Mouse (Mus musculus) cerebellum, adult (tissue): ENCODE measurements around the gene Lmna.
A peak's percentile ranks its signal among the peaks of the same experiment; 100 is the strongest.

Experiments
- ATAC-seq: cut with Nextera tagmentation; 2 replicates; pipeline ENCODE4 v1.9.2; 2017; ENCODE audit warnings: mild to moderate bottlenecking, moderate library complexity, mixed read lengths; ENCODE audit not compliant: insufficient number of reproducible peaks, low FRiP score, low TSS enrichment

Gene Lmna

DNA sequence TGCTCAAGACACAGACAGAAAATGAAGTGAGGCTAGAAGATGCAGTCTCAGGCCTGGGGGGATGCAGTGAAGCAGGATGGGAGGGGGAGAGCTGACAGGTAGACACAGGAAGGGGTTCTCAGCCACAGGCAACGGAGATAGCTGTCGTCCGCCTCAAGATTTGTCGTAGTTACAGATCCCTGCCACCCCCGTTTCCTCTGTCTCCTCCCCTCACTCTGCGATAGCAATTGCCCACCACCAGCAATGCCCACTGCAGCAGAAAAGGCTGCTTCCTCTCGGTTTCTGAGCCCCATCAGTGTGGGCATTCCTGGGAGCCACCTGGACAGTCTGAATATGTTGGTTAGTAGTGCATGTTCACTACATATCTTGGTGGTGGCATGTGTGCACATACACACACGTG is 56.4 kb downstream of the Lmna start:
- no peak for ATAC-seq

- no peak for ATAC-seq
Observed at GRCm38 (mm10) chr3:88452716-88453115, 57.0 kb downstream of the Lmna start.

GRCm38 (mm10) chr3:88452246-88452645 is 57.5 kb downstream of the Lmna start:
- no peak for ATAC-seq

DNA sequence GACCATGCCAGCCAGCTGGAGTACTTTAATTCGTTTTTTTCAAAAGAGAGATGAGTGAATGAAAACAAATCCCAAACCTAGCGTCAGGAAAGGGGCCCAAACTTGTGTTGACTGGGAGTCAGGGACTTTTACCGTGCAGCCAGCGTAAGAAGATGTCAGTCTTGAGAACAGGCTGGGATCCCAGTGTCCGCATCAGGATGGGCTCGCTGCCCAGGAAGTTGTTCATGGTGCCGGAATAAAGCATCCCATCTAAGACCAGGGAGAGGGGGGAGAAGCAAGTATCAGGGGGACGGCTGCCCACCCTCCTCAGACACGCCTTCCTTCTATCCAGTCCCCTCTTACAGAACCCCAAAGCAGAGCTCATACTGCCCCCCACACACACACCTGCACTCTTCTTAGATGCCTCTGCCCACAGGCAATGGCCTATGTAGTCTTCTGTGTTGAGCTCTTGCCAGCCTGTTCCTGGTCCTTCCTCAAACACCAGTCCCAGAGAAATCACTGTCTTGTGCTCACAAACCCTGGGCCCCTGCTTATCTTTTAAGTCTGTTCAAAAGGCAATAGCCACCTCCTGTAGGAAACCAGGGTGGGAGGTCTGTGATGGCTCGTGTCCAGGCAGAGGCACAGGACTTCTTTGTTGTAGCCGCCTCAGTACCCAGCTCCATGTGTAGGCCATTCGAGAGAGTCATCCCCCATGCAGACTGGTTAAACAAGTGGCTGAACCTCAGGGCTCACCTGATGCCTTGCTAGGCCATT is 59.2 kb downstream of the Lmna start:
- ATAC-seq: no peak

DNA sequence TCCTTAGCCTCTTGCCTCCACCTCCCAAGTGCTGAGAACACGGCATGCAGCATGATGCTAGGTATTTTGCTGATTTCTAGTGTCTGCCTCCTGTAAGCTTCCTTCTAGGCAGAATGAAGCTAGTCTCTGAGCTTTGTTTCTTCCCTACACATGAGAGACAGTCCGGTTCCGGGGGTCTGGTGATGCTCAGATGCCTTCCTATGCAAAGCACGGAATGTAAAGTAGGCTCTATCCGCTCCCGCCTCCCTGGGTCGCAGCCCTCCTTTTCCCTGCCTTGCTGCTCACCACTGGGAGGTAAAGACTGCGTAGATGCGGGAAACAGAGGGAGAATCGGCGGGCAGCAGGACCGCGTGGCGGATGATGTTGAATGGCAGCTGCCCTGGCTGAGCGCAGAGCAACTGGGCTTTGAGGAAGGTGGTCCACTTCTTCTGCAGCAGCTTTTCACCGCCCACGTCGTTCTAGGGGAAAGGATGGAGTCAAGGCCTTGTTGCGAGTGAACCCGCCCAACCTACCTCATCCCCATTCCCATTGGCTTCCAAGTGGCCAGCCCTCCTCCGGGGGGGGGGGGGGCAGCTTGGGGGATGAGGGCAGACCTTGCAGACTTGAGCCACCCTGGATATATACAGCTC is 60.2 kb downstream of the Lmna start:
- ATAC-seq: peak; percentile 72; the same call in 1 of the 2 replicates

DNA sequence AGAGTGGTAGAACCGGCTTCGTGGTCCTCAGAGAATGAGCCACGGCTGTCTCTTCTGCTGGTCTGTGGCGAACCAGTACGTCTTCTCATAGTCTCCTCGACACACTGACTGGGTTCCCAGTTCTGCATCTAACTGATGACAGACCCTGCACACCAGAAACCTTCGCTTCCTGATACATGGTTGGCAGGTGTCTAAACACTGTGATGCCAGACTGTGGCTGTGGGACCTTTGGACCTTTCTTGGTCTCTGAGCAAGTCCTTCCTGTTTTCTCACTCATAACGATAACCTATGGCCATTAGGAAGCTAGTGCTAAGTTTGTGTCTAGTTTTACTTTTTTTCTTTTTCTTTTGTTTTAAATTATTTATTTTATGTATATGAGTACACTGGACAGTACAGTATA is 61.3 kb downstream of the Lmna start:
- no peak for ATAC-seq

DNA sequence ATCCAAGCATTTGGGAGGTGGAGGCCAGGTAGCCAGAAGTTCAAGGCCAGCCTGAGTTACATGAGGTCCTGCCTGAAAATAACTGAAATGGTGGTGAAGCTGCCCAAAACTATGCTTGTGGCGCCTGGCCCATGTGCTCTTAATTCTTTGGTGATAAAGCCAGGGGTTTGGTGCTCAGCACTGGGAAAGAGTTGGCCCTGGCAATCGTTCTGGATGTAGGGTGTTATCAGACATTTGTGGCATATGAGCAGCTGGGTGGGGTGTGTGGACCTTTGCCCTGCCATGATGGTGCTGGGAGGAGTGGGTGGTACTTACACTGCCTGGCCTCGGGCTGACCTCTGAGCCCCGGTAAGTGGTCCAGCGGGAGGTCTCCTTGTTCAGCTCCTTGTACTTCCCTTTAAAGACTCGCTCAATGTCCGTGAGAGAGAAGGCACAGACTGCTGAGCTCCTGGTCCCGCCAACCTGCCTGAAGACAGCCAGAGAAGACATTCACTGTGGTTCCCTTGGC is 62.0 kb downstream of the Lmna start:
- no peak for ATAC-seq

DNA sequence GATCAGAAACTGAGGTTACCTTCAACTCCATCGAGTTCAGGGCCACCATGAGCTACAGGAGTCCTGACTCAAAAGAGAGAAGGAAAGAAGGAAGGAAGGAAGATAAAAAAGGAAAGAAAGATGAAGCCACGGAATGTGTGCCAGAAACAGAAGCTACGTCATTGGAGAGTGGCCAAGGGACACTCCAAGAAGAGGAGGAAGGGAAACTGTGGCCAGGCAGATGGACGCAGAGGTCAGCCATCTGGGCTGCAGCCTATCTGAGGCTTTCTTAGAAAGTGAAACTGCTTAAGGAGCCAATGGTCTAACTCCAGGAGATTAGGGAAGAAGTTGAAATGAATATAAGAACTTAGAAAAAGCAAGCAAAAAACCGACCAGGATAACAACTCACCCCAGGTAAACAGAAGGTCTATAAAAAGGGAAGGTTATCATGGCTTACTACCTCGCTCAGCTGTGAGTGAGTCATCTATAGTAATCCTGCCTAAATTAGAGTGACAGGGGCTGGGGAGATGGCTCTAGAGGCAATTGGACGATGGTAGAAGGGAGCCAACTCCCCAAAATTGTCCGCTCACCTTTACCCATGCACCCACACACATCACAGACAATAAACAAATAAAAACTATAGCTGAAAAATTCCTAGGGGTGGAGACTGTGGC is 63.2 kb downstream of the Lmna start:
- ATAC-seq: no peak

DNA sequence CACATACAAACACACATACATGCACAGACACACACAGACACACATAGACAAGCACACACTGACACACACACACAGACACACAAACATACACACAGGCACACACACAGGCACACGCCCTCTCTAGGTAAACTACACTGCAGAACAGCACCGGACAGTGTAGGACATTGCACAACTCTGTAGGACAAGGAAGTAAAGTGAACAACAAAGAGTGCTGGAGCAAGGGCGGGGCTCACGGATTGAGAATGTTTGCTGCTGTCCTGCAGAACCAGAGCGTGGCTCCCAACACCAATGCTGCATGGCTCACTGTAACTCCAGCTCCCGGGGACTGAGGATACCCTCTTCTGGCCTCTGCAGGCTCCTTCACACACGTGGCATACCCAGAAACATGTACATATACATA is 66.9 kb downstream of the Lmna start:
- ATAC-seq: no peak

DNA sequence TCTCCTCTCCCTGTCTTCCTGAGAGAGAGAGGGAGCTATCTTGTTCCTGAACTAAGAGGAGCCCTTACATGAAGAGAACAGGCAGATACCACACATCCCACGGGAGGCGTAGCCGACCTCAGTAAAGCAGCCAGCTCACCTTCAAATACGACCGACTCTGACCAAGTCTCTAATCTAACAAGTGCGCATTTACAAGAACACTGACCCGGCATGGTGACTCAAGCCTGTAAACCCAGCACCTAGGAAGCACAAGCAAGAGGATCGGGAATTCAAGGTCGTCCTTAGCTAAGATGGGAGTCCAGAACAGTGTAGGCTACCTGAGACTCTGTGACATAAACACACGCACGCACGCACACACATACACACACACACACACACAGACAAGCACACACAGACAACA is 67.3 kb downstream of the Lmna start:
- no peak for ATAC-seq

GRCm38 (mm10) chr3:88440500-88441381 is 69.0 kb downstream of the Lmna start:
- ATAC-seq: no peak

DNA sequence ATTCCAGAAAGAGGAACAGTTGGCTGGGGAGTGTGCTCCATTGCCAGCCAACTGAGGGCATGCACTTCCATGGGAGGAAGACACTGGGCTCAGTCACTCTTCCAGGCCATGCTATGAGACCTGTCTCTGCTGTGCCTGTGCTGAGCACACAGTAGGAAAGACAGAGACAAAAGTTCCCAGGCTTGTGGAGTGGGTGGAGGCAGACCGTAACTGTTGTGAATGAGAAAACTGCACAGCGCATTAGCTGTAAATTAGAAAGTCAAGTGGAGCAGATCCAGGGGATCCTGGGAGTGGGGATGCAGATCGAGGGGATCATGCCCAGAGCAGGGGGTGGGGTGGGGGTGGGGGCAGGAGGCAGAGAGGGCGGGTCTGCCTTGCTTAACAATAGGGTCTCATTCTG is 70.2 kb downstream of the Lmna start:
- no peak for ATAC-seq

DNA sequence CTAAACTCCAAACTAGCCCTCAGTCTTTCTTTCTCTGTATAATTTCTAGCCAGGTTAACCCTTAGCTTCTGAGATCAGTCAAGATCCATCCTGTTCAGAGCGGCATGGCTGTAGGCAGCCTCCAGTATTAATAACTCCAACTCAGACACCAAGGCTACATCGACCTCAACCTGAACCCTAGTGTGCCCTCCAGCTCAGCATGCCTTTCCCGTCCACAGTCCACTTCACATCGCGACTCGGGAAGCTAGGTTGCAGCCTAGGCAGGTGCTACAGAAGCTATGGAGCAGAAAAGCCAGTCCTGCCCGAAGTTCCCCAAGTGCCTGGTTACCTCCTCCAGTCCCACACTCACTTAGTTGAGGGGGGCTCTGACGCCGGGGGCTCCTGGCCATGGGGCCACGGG is 72.3 kb downstream of the Lmna start:
- no peak for ATAC-seq

- ATAC-seq: peak; percentile 93
Observed at GRCm38 (mm10) chr3:88436395-88437201, 73.2 kb downstream of the Lmna start.

- ATAC-seq: no peak
Observed at GRCm38 (mm10) chr3:88435515-88435914, 74.2 kb downstream of the Lmna start.
